Mouse (Mus musculus): ENCODE results near the gene Sppl2b.

GRCm38 (mm10) chr10:80856908-80857307, 1.8 kb downstream of the Sppl2b start:
- TF ChIP-seq CTCF (IDR thresholded peaks at IDR 0.05; ENCODE audit: low read depth, low read length), result no peak
- no peak for TF ChIP-seq POLR2A (IDR thresholded peaks at IDR 0.05; ENCODE audit: extremely low read depth, insufficient read depth, low read length)
